Mouse (Mus musculus): Measurements from ENCODE around the gene Rnd3. TPM values are rescaled to one million over a fixed set of nuclear protein-coding genes. Genes with fewer than 3 reads are reported as not detected.

The Rnd3 gene
- polyA plus RNA-seq, 1 experiment from 2014 or later = 33.1 TPM

GRCm38 (mm10) chr2:51140486-51140885, 8.4 kb downstream of the Rnd3 start:
- 21% methylated on average over 8 of the region's 8 CpGs for WGBS
- ATAC-seq (replicated peaks; ENCODE audit: low FRiP score) (no peak), DNase-seq (ENCODE audit: low spot score) (no peak)
- Histone ChIP-seq H3K9me3 (ENCODE audit: control insufficient read depth, low read length) (no peaks in the 10 kb centered on the region), H3K4me1 (replicated peaks; ENCODE audit: control insufficient read depth, insufficient read depth, low read length) (peaks cover 24% of the 10 kb centered on the region), H3K27me3 (replicated peaks; ENCODE audit: control insufficient read depth, insufficient read depth, low read length) (no peaks in the 10 kb centered on the region), H3K9ac (ENCODE audit: low read depth, low read length) (no peak overlapping the region), H3K4me2 (peak overlapping the region; percentile 48), H3K4me3 (ENCODE audit: low read depth, low read length) (no peak overlapping the region), H3K27ac (ENCODE audit: low read depth, low read length) (peak overlapping the region; percentile 28; the same call in 1 of the 2 replicates), H3K36me3 (ENCODE audit: control insufficient read depth, insufficient read depth, low read length) (peaks cover 4% of the 10 kb centered on the region; the same call in 1 of the 2 replicates)

GRCm38 (mm10) chr2:51139912-51140446, 8.9 kb downstream of the Rnd3 start:
- WGBS = 27% methylated on average over 6 of the region's 6 CpGs
- DNase-seq (ENCODE audit: low spot score) = no peak
- no peaks in the 10 kb centered on the region for H3K9me3 ChIP-seq (ENCODE audit: control insufficient read depth, low read length)
- no peaks in the 10 kb centered on the region for H3K27me3 ChIP-seq (replicated peaks; ENCODE audit: control insufficient read depth, insufficient read depth, low read length)
- H3K36me3 ChIP-seq (ENCODE audit: control insufficient read depth, insufficient read depth, low read length) = peaks cover 4% of the 10 kb centered on the region; the same call in 1 of the 2 replicates
- ATAC-seq (replicated peaks; ENCODE audit: low FRiP score) = no peak
- H3K4me2 ChIP-seq = peak overlapping the region; percentile 48; the same call in 1 of the 2 replicates
- H3K27ac ChIP-seq (ENCODE audit: low read depth, low read length) = peak overlapping the region; percentile 28; the same call in 1 of the 2 replicates
- peaks cover 24% of the 10 kb centered on the region for H3K4me1 ChIP-seq (replicated peaks; ENCODE audit: control insufficient read depth, insufficient read depth, low read length)
- H3K4me3 ChIP-seq (ENCODE audit: low read depth, low read length) = no peak overlapping the region
- H3K9ac ChIP-seq (ENCODE audit: low read depth, low read length) = no peak overlapping the region

GRCm38 (mm10) chr2:51139218-51139911, 9.5 kb downstream of the Rnd3 start:
- peak; percentile 51 for ATAC-seq (replicated peaks; ENCODE audit: low FRiP score)
- WGBS = 42% methylated on average over 5 of the region's 5 CpGs
- H3K36me3 ChIP-seq (ENCODE audit: control insufficient read depth, insufficient read depth, low read length) = peaks cover 6% of the 10 kb centered on the region; the same call in 1 of the 2 replicates
- peak overlapping the region; percentile 16; the same call in 1 of the 2 replicates for H3K4me2 ChIP-seq
- no peak for DNase-seq (ENCODE audit: low spot score)
- H3K27ac ChIP-seq (ENCODE audit: low read depth, low read length) = peak overlapping the region; percentile 66; the same call in 1 of the 2 replicates
- no peaks in the 10 kb centered on the region for H3K27me3 ChIP-seq (replicated peaks; ENCODE audit: control insufficient read depth, insufficient read depth, low read length)
- H3K4me3 ChIP-seq (ENCODE audit: low read depth, low read length) = no peak overlapping the region
- no peaks in the 10 kb centered on the region for H3K9me3 ChIP-seq (ENCODE audit: control insufficient read depth, low read length)
- H3K9ac ChIP-seq (ENCODE audit: low read depth, low read length) = no peak overlapping the region; the same call in 1 of the 2 replicates
- H3K4me1 ChIP-seq (replicated peaks; ENCODE audit: control insufficient read depth, insufficient read depth, low read length) = peaks cover 20% of the 10 kb centered on the region

GRCm38 (mm10) chr2:51137726-51138125, 11.2 kb downstream of the Rnd3 start:
- H3K27me3 ChIP-seq (replicated peaks; ENCODE audit: control insufficient read depth, insufficient read depth, low read length) = no peaks in the 10 kb centered on the region
- no peaks in the 10 kb centered on the region for H3K9me3 ChIP-seq (ENCODE audit: control insufficient read depth, low read length)
- H3K4me3 ChIP-seq (ENCODE audit: low read depth, low read length) = no peak overlapping the region
- H3K4me1 ChIP-seq (replicated peaks; ENCODE audit: control insufficient read depth, insufficient read depth, low read length) = peaks cover 16% of the 10 kb centered on the region
- H3K9ac ChIP-seq (ENCODE audit: low read depth, low read length) = no peak overlapping the region
- ATAC-seq (replicated peaks; ENCODE audit: low FRiP score) (peak; percentile 45; the same call in 1 of the 2 replicates), DNase-seq (ENCODE audit: low spot score) (no peak)
- no peak overlapping the region for H3K27ac ChIP-seq (ENCODE audit: low read depth, low read length)
- WGBS = 42% methylated on average over 4 of the region's 4 CpGs
- H3K36me3 ChIP-seq (ENCODE audit: control insufficient read depth, insufficient read depth, low read length) = peaks cover 8% of the 10 kb centered on the region
- no peak overlapping the region for H3K4me2 ChIP-seq

GRCm38 (mm10) chr2:51132181-51132580, 16.7 kb downstream of the Rnd3 start:
- no peaks in the 10 kb centered on the region for H3K27me3 ChIP-seq (replicated peaks; ENCODE audit: control insufficient read depth, insufficient read depth, low read length)
- no peak for ATAC-seq (replicated peaks; ENCODE audit: low FRiP score)
- H3K4me1 ChIP-seq (replicated peaks; ENCODE audit: control insufficient read depth, insufficient read depth, low read length) = no peaks in the 10 kb centered on the region
- H3K27ac ChIP-seq (ENCODE audit: low read depth, low read length) = no peak overlapping the region
- WGBS = 94% methylated on average over 20 of the region's 20 CpGs
- peaks cover 13% of the 10 kb centered on the region for H3K36me3 ChIP-seq (ENCODE audit: control insufficient read depth, insufficient read depth, low read length)
- H3K4me3 ChIP-seq (ENCODE audit: low read depth, low read length) = no peak overlapping the region
- H3K4me2 ChIP-seq = no peak overlapping the region
- no peak overlapping the region for H3K9ac ChIP-seq (ENCODE audit: low read depth, low read length)
- DNase-seq (ENCODE audit: low spot score) = no peak
- no peaks in the 10 kb centered on the region for H3K9me3 ChIP-seq (ENCODE audit: control insufficient read depth, low read length)

- DNase-seq (ENCODE audit: low spot score) = no peak
- Histone ChIP-seq H3K4me2 (no peak overlapping the region), H3K27me3 (replicated peaks; ENCODE audit: control insufficient read depth, insufficient read depth, low read length) (no peaks in the 10 kb centered on the region), H3K9ac (ENCODE audit: low read depth, low read length) (no peak overlapping the region), H3K27ac (ENCODE audit: low read depth, low read length) (no peak overlapping the region), H3K9me3 (ENCODE audit: control insufficient read depth, low read length) (no peaks in the 10 kb centered on the region), H3K4me3 (ENCODE audit: low read depth, low read length) (no peak overlapping the region), H3K4me1 (replicated peaks; ENCODE audit: control insufficient read depth, insufficient read depth, low read length) (no peaks in the 10 kb centered on the region), H3K36me3 (ENCODE audit: control insufficient read depth, insufficient read depth, low read length) (peaks cover 5% of the 10 kb centered on the region; the same call in 1 of the 2 replicates)
- WGBS = 82% methylated on average over 4 of the region's 4 CpGs
- no peak for ATAC-seq (replicated peaks; ENCODE audit: low FRiP score)
Measured at GRCm38 (mm10) chr2:51128090-51128489, 20.8 kb downstream of the Rnd3 start.

- Histone ChIP-seq H3K36me3 (ENCODE audit: control insufficient read depth, insufficient read depth, low read length) (no peaks in the 10 kb centered on the region), H3K9me3 (ENCODE audit: control insufficient read depth, low read length) (no peaks in the 10 kb centered on the region), H3K27ac (ENCODE audit: low read depth, low read length) (no peak overlapping the region), H3K4me3 (ENCODE audit: low read depth, low read length) (no peak overlapping the region), H3K4me1 (replicated peaks; ENCODE audit: control insufficient read depth, insufficient read depth, low read length) (no peaks in the 10 kb centered on the region), H3K27me3 (replicated peaks; ENCODE audit: control insufficient read depth, insufficient read depth, low read length) (no peaks in the 10 kb centered on the region), H3K9ac (ENCODE audit: low read depth, low read length) (no peak overlapping the region), H3K4me2 (no peak overlapping the region)
- ATAC-seq (replicated peaks; ENCODE audit: low FRiP score) = no peak
- no peak for DNase-seq (ENCODE audit: low spot score)
- 59% methylated on average over 2 of the region's 2 CpGs for WGBS
Measured at GRCm38 (mm10) chr2:51110271-51110670, 38.6 kb downstream of the Rnd3 start.

GRCm38 (mm10) chr2:51108631-51109030, 40.3 kb downstream of the Rnd3 start:
- no peaks in the 10 kb centered on the region for H3K9me3 ChIP-seq (ENCODE audit: control insufficient read depth, low read length)
- H3K27ac ChIP-seq (ENCODE audit: low read depth, low read length) = no peak overlapping the region
- H3K4me3 ChIP-seq (ENCODE audit: low read depth, low read length) = no peak overlapping the region
- WGBS = 49% methylated on average over 5 of the region's 5 CpGs
- H3K9ac ChIP-seq (ENCODE audit: low read depth, low read length) = no peak overlapping the region
- no peaks in the 10 kb centered on the region for H3K27me3 ChIP-seq (replicated peaks; ENCODE audit: control insufficient read depth, insufficient read depth, low read length)
- ATAC-seq (replicated peaks; ENCODE audit: low FRiP score) = no peak
- H3K36me3 ChIP-seq (ENCODE audit: control insufficient read depth, insufficient read depth, low read length) = no peaks in the 10 kb centered on the region
- no peak overlapping the region for H3K4me2 ChIP-seq
- no peaks in the 10 kb centered on the region for H3K4me1 ChIP-seq (replicated peaks; ENCODE audit: control insufficient read depth, insufficient read depth, low read length)
- DNase-seq (ENCODE audit: low spot score) = no peak

- H3K36me3 ChIP-seq (ENCODE audit: control insufficient read depth, insufficient read depth, low read length) = no peaks in the 10 kb centered on the region
- 67% methylated on average over 4 of the region's 4 CpGs for WGBS
- H3K9me3 ChIP-seq (ENCODE audit: control insufficient read depth, low read length) = no peaks in the 10 kb centered on the region
- no peak overlapping the region for H3K27ac ChIP-seq (ENCODE audit: low read depth, low read length)
- DNase-seq (ENCODE audit: low spot score) (no peak), ATAC-seq (replicated peaks; ENCODE audit: low FRiP score) (no peak)
- H3K9ac ChIP-seq (ENCODE audit: low read depth, low read length) = no peak overlapping the region
- H3K4me3 ChIP-seq (ENCODE audit: low read depth, low read length) = no peak overlapping the region
- no peak overlapping the region for H3K4me2 ChIP-seq
- H3K27me3 ChIP-seq (replicated peaks; ENCODE audit: control insufficient read depth, insufficient read depth, low read length) = no peaks in the 10 kb centered on the region
- no peaks in the 10 kb centered on the region for H3K4me1 ChIP-seq (replicated peaks; ENCODE audit: control insufficient read depth, insufficient read depth, low read length)
Measured at GRCm38 (mm10) chr2:51101187-51101586, 47.7 kb downstream of the Rnd3 start.

Measured in liver, embryonic 11.5 days (tissue).